Mouse (Mus musculus) forebrain, embryonic 12.5 days (tissue): Measurements from ENCODE around the gene Vps13d. TPM values are rescaled to one million over a fixed set of nuclear protein-coding genes. Genes with fewer than 3 reads are reported as not detected.

ENCODE experiments used
- ATAC-seq: fragments of 200-750 bp; cut with Nextera tagmentation; 2 replicates; pipeline ENCODE4 v1.8.0; 2017; ENCODE audit warnings: moderate TSS enrichment; ENCODE audit not compliant: low FRiP score
- H3K27ac ChIP-seq: fragments of 300-500 bp; sonication (generic); 2 replicates; pipeline ENCODE4 v1.5.1; 2016; ENCODE audit warnings: mild to moderate bottlenecking
- H3K27me3 ChIP-seq: fragments of 300-500 bp; sonication (generic); 2 replicates; pipeline ENCODE4 v1.6.1; 2016; ENCODE audit warnings: mild to moderate bottlenecking
- H3K36me3 ChIP-seq: fragments of 300-500 bp; sonication (generic); replicated peaks from 2 replicates; pipeline ENCODE4 v1.6.1; 2016; ENCODE audit warnings: mild to moderate bottlenecking
- H3K4me1 ChIP-seq: fragments of 300-500 bp; sonication (generic); 2 replicates; pipeline ENCODE4 v1.6.1; 2016
- H3K4me2 ChIP-seq: fragments of 300-500 bp; sonication (generic); 2 replicates; pipeline ENCODE4 v1.6.1; 2016; ENCODE audit warnings: mild to moderate bottlenecking, moderate library complexity
- H3K4me3 ChIP-seq: fragments of 300-500 bp; sonication (generic); replicated peaks from 2 replicates; pipeline ENCODE4 v1.5.1; 2016; ENCODE audit warnings: mild to moderate bottlenecking
- H3K9ac ChIP-seq: fragments of 300-500 bp; sonication (generic); 2 replicates; pipeline ENCODE4 v1.6.1; 2016; ENCODE audit warnings: mild to moderate bottlenecking
- H3K9me3 ChIP-seq: fragments of 300-500 bp; sonication (generic); 2 replicates; pipeline ENCODE4 v1.6.1; 2016
- WGBS: fragments of 180-500 bp; shearing (Covaris S2); methylation state at CpG from one replicate; pipeline ENCODE4 v1.1.7; 2016; 5-methylcytosine and 5-hydroxymethylcytosine counted together
- polyA plus RNA-seq: library from polyadenylated mRNA; unstranded; fragments of >200 nt; fragmentation: Nextera tagmentation; extraction: Ambion mirVana; gene quantifications from 2 replicates; pipeline ENCODE4 v1.2.1, GENCODE M21; 2016

Gene Vps13d
- polyA plus RNA-seq, 1 experiment from 2014 or later = 5.7 TPM

DNA sequence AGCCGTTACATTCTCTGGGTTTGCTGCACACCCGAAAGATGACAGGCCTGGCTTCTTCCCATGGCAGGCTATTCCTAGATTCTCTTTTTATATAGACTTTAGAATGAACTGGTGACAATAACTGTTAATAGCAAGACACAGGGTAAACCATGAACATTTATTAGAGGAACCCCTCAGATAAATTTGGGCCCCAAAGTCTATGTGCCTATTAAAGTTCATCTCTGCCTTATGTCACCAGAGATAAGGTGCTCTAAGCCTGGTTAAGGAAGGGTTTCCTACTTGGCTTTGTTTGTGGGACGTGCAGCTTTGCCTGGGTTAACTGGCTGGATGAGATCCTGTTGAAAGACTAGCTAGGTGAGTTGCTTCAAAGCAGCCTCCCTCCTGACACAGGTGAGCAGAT lies 159.4 kb downstream of the Vps13d start:
- H3K27ac ChIP-seq = no peak overlapping the region
- no peaks in the 10 kb centered on the region for H3K9me3 ChIP-seq
- H3K4me2 ChIP-seq = no peak overlapping the region
- H3K36me3 ChIP-seq = peaks cover 4% of the 10 kb centered on the region; the same call in 1 of the 2 replicates
- H3K9ac ChIP-seq = no peak overlapping the region
- H3K27me3 ChIP-seq = no peaks in the 10 kb centered on the region
- ATAC-seq = no peak
- peaks cover 9% of the 10 kb centered on the region for H3K4me1 ChIP-seq
- no peak overlapping the region for H3K4me3 ChIP-seq
- 72% methylated on average over 3 of the region's 3 CpGs for WGBS

DNA sequence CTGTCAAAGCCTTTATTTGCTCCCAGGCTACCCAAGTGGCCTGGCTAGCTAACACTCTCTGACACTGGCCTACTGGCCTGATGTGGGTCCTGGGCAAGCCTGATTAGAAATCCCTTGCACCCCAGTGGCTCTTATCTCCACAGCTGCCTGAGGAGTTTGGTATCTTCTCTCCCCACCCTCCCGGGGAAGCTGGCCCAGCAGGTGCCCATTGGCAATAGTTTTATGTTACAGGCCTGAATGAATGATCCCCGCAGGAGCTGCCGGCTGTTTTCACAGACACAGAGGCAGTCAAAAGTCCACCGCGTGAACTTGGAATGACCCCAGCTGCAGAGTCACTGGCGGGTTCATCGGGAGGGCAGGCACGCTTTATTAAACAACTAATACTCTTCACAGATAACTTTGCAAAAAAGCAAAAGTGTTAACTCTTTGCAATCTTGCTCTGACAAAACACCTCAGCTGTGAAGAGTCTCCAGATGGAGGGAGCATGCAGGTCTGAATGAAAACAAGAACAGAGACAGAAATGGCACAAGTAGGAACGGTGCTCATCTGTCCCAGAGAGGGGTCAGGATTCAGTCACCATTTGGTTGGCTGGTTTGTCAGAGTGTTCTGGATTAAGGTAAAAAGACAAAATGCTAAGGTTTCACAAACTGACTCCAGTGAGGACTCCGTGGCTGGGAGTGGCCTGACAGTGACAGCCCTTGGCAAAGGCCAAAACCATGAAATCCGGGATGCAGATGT lies 160.1 kb downstream of the Vps13d start:
- H3K27ac ChIP-seq = no peak overlapping the region
- ATAC-seq = no peak

DNA sequence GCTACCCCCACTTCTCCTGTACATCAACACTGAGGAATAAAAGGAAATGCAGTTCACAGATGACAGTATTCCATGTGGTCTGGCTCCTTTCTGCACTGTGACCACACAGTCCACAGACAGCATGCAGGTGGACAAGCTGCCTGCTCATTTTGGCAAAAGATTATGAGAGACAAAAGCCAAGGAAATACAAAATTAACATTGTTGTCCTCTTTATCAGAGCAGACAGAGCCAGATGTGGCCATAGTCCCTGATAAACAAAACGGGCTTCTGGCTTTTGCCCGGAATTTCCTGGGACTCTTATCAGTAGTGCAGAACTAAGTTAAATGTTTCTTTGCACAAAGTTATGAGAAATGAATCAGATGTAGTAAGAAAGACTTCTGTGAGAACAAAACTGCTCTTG lies 161.4 kb downstream of the Vps13d start:
- 93% methylated on average over 2 of the region's 2 CpGs for WGBS
- H3K4me3 ChIP-seq = no peak overlapping the region
- no peak overlapping the region for H3K4me2 ChIP-seq
- no peak for ATAC-seq
- H3K9me3 ChIP-seq = no peaks in the 10 kb centered on the region
- H3K27ac ChIP-seq = no peak overlapping the region
- no peak overlapping the region for H3K9ac ChIP-seq
- H3K27me3 ChIP-seq = no peaks in the 10 kb centered on the region
- peaks cover 4% of the 10 kb centered on the region; the same call in 1 of the 2 replicates for H3K36me3 ChIP-seq
- peaks cover 9% of the 10 kb centered on the region for H3K4me1 ChIP-seq

More for the DNA sequence above, 160.1 kb downstream of the Vps13d start:
- Histone ChIP-seq H3K9me3 (no peaks in the 10 kb centered on the region), H3K4me1 (peaks cover 9% of the 10 kb centered on the region), H3K27me3 (no peaks in the 10 kb centered on the region), H3K36me3 (peaks cover 4% of the 10 kb centered on the region; the same call in 1 of the 2 replicates), H3K9ac (no peak overlapping the region), H3K4me2 (no peak overlapping the region), H3K4me3 (no peak overlapping the region)
- 10% methylated on average over 11 of the region's 11 CpGs for WGBS

DNA sequence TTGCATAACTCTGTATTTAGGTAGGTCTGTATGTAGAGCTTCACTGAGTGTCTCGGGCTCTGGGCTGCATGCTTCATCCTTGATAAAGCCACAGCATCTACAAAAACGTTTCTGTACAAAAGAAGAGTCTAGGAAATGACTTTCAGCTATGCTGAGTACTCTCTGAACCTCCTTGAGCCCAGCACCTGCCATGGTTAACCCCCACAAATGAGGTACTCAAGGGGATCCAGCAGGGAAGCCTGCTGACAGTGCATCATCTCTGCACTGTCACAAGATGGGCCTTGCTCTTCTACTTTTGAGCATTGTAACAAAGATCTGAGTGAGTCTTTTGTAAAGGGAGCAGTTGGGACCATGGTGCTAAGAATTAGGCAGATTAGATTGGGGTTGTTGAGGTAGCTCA lies 162.2 kb downstream of the Vps13d start:
- peaks cover 9% of the 10 kb centered on the region for H3K4me1 ChIP-seq
- H3K27me3 ChIP-seq = no peaks in the 10 kb centered on the region
- 73% methylated on average over 2 of the region's 2 CpGs for WGBS
- H3K27ac ChIP-seq = no peak overlapping the region
- H3K4me2 ChIP-seq = no peak overlapping the region
- no peaks in the 10 kb centered on the region for H3K9me3 ChIP-seq
- peaks cover 4% of the 10 kb centered on the region; the same call in 1 of the 2 replicates for H3K36me3 ChIP-seq
- no peak overlapping the region for H3K9ac ChIP-seq
- no peak for ATAC-seq
- no peak overlapping the region for H3K4me3 ChIP-seq

DNA sequence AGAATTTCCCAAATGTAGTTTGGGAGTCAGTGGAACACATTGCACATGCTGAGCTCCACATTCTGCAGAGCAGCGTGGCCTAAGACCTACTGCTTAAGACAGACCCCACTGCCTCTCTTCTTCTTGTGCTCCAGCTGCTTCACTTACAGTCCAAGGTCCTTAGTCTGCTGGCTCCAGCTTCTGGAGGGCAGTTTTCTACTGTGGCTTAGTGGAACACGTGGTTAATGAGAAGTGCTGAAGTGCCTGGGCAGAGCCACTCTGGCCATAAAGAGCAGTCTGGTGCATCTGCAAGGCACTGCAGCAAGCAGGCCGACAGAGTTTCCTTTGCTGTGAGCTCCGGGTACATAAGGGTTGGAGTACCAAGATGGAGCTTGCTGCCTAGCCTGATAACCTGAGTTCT lies 163.3 kb downstream of the Vps13d start:
- H3K36me3 ChIP-seq = no peaks in the 10 kb centered on the region
- ATAC-seq = no peak
- H3K9ac ChIP-seq = no peak overlapping the region
- no peaks in the 10 kb centered on the region for H3K27me3 ChIP-seq
- H3K9me3 ChIP-seq = no peaks in the 10 kb centered on the region
- no peak overlapping the region for H3K4me3 ChIP-seq
- peaks cover 9% of the 10 kb centered on the region for H3K4me1 ChIP-seq
- no peak overlapping the region for H3K4me2 ChIP-seq
- 84% methylated on average over 4 of the region's 4 CpGs for WGBS
- H3K27ac ChIP-seq = no peak overlapping the region

DNA sequence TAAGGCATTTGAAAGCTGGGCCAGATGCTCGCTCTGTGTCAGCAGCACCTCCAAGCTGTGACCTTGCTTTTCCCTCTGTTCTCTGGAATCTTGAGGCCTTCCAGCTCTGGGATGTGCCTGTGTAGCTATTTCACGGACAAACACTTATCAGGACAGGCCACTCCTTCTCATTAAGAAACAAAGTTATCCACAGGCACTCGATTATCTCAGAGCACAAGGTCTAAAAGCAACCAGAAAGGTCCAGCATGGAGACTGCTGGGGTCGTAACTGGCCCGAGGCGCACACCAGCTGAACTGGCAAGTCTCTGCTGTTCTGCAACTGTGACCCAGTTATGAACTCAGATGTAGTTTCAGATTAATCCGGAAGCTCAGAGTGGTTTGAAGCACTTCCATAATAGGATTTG lies 168.4 kb downstream of the Vps13d start:
- H3K36me3 ChIP-seq = no peaks in the 10 kb centered on the region
- H3K27me3 ChIP-seq = no peaks in the 10 kb centered on the region
- no peak for ATAC-seq
- no peak overlapping the region for H3K4me2 ChIP-seq
- no peak overlapping the region for H3K9ac ChIP-seq
- 0 out of 2 replicates have a peak, but pooled peaks cover 4% of the 10 kb centered on the region for H3K4me1 ChIP-seq
- H3K4me3 ChIP-seq = no peak overlapping the region
- 72% methylated on average over 7 of the region's 7 CpGs for WGBS
- H3K27ac ChIP-seq = no peak overlapping the region
- H3K9me3 ChIP-seq = no peaks in the 10 kb centered on the region

DNA sequence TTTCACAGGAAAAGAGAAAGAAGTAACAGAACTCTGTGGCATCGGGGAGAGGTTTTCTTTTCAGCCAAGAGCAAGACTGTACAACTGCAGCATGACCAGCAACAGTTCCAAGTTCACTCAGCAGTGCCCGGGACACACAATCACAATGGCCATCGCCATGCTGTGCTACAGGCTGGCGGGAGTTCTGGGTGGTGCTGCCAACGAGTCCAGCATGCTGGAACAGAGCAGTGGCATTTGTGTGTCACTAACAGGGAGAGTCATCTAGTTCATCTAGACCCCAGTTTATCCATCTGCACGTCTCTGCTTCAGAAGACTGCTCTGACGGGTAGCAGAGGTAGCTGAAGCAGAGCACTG lies 169.4 kb downstream of the Vps13d start:
- Histone ChIP-seq H3K27me3 (no peaks in the 10 kb centered on the region), H3K9ac (no peak overlapping the region), H3K4me2 (no peak overlapping the region), H3K27ac (no peak overlapping the region), H3K4me1 (0 out of 2 replicates have a peak, but pooled peaks cover 4% of the 10 kb centered on the region), H3K9me3 (no peaks in the 10 kb centered on the region), H3K36me3 (no peaks in the 10 kb centered on the region), H3K4me3 (no peak overlapping the region)
- ATAC-seq = no peak
- WGBS = 82% methylated on average over 7 of the region's 7 CpGs

DNA sequence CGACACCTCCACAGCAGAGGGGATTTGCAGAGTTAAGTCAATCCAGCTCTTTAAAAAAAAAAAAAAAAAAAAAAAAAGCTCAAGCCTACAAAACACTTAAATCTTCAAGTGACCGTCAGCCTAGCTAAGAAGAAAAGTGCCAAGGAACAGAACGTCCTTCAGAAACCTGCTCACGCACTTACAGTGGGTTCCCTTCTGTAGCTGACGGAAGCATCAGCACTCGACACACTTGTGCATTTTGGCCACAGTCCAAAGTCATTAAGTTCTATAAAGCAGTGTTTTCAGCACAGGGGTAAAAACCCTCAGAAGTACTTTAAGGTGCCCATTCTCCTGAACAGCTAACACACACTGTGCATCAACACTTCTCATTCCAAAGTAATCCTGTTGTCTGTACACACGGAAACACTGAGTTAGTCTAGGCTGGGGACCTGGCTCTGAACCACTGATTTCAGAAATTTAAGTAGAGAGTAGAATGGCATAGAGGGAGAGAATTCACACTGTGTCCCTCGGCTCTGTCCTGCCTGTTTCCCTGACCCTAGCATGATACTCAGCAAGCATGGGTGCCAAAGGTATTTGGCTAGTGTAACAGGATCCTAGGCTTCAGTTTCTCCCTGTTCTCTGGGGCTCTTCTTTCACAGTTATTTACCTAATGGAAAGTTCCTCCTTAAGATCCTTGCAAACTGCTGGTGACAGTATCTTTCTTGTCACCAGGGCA lies 170.0 kb downstream of the Vps13d start:
- no peak overlapping the region for H3K9ac ChIP-seq
- no peaks in the 10 kb centered on the region for H3K9me3 ChIP-seq
- no peaks in the 10 kb centered on the region for H3K36me3 ChIP-seq
- H3K27ac ChIP-seq = no peak overlapping the region
- no peaks in the 10 kb centered on the region for H3K27me3 ChIP-seq
- no peak for ATAC-seq
- no peak overlapping the region for H3K4me2 ChIP-seq
- WGBS = 52% methylated on average over 8 of the region's 8 CpGs
- H3K4me1 ChIP-seq = 0 out of 2 replicates have a peak, but pooled peaks cover 4% of the 10 kb centered on the region
- H3K4me3 ChIP-seq = no peak overlapping the region

DNA sequence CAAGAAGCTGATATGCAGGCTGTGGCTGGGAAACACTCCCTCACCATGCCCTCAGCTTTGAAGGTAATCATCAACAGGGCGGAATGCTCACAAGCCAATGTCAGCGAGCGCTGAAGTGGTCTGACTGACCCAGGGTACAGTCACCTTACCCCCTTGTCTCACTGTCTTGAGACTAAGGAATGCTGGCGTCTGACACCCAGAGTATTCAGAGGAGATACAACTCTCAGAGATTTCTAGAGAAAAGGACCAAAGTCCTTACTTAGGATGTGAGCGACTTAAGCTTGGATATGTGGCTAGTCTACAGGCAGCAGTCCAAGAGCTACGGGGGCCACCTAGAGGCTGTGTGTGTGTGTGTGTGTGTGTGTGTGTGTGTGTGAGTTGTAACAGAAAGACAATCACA lies 170.9 kb downstream of the Vps13d start:
- WGBS = 89% methylated on average over 6 of the region's 6 CpGs
- no peak for ATAC-seq
- Histone ChIP-seq H3K4me3 (no peak overlapping the region), H3K4me1 (0 out of 2 replicates have a peak, but pooled peaks cover 4% of the 10 kb centered on the region), H3K36me3 (peaks cover 5% of the 10 kb centered on the region; the same call in 1 of the 2 replicates), H3K27ac (no peak overlapping the region), H3K4me2 (no peak overlapping the region), H3K9ac (no peak overlapping the region), H3K9me3 (no peaks in the 10 kb centered on the region), H3K27me3 (no peaks in the 10 kb centered on the region)

DNA sequence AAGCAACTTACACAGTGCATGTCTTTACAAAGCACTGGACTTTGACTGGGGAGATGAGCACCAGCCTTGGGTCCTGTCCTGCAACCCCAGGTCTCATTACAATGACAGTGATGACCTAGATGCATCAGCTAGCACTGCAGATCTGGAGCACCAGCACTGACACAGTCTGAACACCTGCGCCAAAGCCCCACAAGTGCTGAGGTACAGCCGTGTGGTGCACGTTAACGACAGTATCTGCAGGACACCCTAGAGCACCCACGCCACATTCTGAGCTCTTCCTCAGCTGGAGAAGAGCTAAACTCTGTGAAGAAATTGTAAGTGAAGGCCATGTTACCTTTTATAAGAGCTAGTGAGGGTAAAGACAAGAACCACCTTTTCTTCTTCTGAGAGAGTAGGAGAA lies 172.0 kb downstream of the Vps13d start:
- no peaks in the 10 kb centered on the region for H3K9me3 ChIP-seq
- H3K9ac ChIP-seq = no peak overlapping the region
- peaks cover 5% of the 10 kb centered on the region; the same call in 1 of the 2 replicates for H3K36me3 ChIP-seq
- ATAC-seq = no peak
- WGBS = 93% methylated on average over 5 of the region's 5 CpGs
- no peak overlapping the region for H3K4me3 ChIP-seq
- no peaks in the 10 kb centered on the region for H3K27me3 ChIP-seq
- 0 out of 2 replicates have a peak, but pooled peaks cover 4% of the 10 kb centered on the region for H3K4me1 ChIP-seq
- H3K27ac ChIP-seq = no peak overlapping the region
- no peak overlapping the region for H3K4me2 ChIP-seq

DNA sequence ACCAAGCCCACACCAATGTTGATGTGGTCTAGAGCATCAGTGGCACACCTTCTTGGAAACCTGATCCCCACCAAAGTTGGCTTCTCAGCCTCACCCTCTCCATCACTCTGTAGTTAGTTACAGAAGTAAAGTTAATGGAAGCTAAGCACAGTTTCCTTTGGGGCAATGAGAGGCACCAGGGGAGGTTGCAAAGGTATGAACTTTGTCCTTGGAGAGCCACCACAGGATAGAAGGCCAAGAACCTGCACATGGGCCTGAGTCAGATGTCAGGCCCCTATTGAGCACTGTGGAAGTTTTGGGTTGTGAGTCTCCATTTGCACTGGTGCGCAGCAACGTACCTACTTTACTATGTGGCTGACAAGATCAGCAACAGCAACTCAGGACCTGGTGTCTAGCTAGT lies 172.6 kb downstream of the Vps13d start:
- H3K27me3 ChIP-seq = no peaks in the 10 kb centered on the region
- H3K4me1 ChIP-seq = 0 out of 2 replicates have a peak, but pooled peaks cover 4% of the 10 kb centered on the region
- peaks cover 5% of the 10 kb centered on the region; the same call in 1 of the 2 replicates for H3K36me3 ChIP-seq
- H3K9me3 ChIP-seq = no peaks in the 10 kb centered on the region
- ATAC-seq = no peak
- H3K4me2 ChIP-seq = no peak overlapping the region
- H3K4me3 ChIP-seq = no peak overlapping the region
- H3K27ac ChIP-seq = no peak overlapping the region
- H3K9ac ChIP-seq = no peak overlapping the region
- WGBS = 95% methylated on average over 2 of the region's 2 CpGs

DNA sequence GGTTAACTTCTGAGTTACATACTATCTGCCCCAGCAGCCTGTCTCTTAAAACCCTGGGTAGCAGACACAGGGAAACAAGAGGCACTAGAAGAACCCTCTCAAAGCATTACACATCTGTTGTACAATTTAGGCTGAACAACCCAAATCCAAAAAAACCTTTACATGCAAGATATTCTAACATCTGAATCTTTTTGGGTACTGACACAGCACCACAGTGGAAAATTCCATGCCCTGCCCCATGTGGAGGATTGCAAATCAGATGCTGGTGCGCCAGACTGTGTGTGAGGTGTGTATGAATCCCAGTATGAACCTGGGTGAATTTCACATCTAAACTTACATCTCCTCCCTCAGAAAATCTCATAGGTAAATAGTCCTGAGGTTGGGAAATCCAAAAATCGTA lies 174.4 kb downstream of the Vps13d start:
- no peak overlapping the region for H3K27ac ChIP-seq
- H3K4me2 ChIP-seq = no peak overlapping the region
- H3K36me3 ChIP-seq = peaks cover 14% of the 10 kb centered on the region; the same call in 1 of the 2 replicates
- H3K4me3 ChIP-seq = no peak overlapping the region
- H3K27me3 ChIP-seq = no peaks in the 10 kb centered on the region
- ATAC-seq = no peak
- H3K9ac ChIP-seq = no peak overlapping the region
- H3K9me3 ChIP-seq = no peaks in the 10 kb centered on the region
- 87% methylated on average over 2 of the region's 2 CpGs for WGBS
- H3K4me1 ChIP-seq = 0 out of 2 replicates have a peak, but pooled peaks cover 4% of the 10 kb centered on the region
